Mouse (Mus musculus) left cerebral cortex, adult 8-10 months (tissue): Measurements from ENCODE around the gene Atpaf2. TPM values are rescaled to one million over a fixed set of nuclear protein-coding genes. Genes with fewer than 3 reads are reported as not detected.
A peak's percentile ranks its signal among the peaks of the same experiment; 100 is the strongest.

Experiments
- DNase-seq, 2 experiments: peaks; one replicate each; pipeline ENCODE4 v3.0.0; 2022; ENCODE audit warnings: low spot score in 2 of 2
- total RNA-seq, 4 experiments: library from RNA; stranded (reverse); gene quantifications; 2 replicates each; pipeline ENCODE4 v1.2.4; 2022

Gene Atpaf2
- total RNA-seq, 4 experiments from 2014 or later: 27.7 to 34.3 (median 30.8) TPM

DNA sequence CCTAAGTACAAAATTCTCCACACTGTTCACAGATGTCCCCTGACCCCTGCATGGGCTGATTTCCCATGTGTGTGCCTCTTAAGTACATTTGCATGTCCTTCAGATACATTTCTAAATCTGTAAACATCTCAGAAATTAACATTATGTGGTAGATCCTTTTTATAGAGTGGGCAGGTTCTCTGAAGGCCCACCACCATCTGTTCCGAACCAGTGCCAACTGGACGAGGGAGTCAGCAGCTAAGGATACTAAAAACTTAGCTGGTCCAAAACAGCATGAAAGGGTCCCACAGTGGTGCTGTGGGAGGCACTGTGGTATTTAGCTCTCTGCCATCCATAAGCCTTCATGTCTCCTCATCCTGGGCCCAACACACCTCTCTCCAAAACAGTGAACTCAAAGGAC is 21.1 kb downstream of the Atpaf2 start:
- peak; percentile 19 to 73 for DNase-seq

DNA sequence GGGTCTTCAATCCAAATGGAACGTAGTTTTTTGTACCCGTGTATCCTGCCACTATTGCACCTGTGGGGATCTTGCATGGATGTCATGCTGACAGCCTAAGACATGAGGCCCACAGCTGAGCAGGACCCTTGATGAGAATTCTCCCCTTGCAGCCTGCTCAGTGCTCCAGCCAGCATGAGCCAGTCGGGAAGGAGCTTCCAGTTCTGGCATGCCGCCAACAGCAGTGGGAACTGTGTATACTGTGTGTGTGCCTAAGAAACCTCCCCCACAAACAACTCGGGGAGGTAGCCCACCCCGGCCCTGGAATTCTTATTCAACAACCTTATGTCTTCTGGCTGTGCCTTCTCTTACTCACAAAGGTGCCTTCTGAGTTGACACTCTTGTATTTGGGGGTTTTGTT is 21.7 kb downstream of the Atpaf2 start:
- DNase-seq: no peak

DNA sequence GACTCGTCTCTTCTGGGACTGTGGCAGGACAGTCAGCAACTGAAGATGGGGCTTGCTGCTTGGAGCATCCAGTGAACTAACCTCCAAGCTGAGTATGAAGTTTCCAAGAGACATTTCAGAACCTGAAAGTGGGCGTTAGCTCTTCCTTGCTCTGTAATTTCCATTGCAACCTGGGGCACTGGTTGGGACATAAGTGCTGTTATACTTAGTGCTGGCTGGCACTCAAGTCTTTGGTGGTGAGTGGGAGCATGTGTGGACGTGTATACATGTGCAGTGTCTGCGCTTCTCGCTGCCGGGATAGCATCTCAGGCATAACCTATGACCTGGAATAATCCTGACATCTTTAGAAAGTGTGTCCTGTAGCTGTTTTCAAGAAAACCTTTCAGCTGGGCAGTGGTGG is 26.9 kb downstream of the Atpaf2 start:
- no peak for DNase-seq

DNA sequence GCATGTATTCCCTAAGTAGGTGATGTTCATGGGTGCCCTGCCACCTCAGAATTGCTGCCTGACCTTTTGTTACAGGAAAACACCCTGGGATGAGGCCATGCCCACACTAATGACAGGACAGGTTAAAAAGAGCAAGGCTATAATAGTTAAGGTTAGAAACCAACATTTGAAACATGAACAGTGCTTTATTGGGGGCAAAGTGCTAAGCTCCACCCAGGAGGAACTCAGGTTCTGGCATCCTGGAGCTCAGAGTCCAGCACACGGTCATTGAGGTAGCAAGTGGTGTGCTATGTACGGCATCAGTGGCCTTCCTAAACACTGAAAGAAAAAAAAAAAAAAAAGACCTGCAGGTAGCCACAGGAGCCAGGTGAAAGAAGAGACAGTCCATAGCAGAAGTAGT is 30.3 kb downstream of the Atpaf2 start:
- DNase-seq: no peak

DNA sequence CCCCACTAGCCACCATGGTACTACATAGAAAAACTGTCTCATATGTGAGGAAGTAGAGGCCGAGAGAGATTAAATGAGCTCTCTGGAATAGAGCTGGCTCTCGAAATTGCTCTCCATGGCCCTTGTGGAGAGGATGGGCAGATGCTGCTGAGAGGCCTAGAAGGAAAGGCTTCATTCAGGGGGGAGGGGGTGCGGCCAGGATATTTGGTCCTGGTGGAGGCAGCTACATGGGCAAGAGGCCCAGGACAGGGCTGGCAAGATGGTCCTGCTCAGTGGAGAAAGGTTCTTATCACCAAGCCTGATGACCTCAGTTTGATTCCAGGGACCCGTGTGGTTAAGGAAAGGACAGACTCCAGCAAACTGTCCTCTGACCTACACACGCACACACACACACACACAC is 32.3 kb downstream of the Atpaf2 start:
- DNase-seq: no peak

DNA sequence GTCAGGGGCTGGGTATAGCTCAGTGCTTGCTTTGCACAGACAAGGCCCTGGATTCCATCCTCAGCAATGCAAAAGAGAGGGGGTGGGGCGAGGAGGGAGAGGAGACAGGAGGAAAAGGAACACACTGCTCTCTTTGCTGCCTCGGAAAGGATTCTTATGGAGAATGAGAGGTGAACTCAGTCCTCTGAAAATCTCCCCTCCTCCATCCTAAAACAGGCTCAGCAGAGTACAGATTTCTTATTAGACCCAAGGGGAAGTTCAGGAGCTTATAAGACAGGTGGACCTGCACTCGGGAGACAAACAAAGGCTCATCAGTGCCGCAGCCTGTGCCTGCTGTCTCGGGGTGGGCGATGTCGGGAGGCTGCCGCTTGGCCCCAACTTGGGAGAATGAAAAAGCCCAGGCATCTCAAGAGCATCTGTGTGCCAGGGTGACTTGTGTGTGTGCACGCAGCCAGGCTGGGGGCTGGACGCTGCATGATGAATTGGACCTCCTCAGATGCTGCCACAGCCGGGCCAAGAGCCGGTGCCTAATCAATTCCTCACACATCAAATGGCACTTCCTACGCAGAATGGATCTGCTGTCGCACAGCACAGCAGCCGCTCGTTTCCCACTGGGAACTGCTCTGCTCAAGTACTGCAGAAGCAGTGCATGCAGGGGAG is 33.4 kb downstream of the Atpaf2 start:
- peak; percentile 60 to 84 for DNase-seq

DNA sequence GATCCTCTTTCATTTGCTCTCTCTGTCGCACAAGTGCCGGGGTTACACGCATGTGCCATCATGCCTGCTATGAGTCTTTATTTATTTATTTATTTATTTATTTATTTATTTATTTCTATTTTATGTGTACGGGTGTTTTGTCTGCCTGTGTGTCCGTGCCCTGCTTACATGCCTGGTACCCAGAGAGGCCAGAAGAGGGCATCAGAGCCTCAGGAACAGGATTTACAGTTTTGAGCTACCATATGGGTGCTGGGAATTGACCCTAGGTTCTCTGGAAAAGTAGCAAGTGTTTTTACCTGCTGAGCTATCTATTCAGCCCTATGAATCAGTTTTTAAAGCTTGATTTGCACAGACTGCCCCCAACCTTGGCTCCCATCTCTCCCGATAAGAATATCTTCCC is 34.7 kb downstream of the Atpaf2 start:
- no peak for DNase-seq

DNA sequence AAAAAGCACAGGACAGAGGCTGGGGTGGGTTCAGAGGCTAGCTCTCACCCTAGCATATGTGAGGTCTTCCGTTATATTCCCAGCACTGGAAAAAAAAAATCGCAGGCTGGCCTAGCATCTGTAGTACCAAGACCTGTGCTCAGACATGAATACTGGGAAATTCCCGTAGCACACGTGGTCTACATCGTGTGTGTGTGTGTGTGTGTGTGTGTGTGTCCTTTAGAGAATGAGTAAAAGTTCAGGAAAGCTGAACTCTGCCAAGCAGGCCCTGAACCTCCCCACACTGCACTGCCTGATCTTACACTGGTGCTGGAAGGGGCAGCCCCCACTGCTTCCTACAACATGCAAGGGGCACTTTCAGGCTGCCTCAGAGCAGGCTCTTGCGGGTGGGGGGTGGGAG is 43.8 kb downstream of the Atpaf2 start:
- no peak for DNase-seq

DNA sequence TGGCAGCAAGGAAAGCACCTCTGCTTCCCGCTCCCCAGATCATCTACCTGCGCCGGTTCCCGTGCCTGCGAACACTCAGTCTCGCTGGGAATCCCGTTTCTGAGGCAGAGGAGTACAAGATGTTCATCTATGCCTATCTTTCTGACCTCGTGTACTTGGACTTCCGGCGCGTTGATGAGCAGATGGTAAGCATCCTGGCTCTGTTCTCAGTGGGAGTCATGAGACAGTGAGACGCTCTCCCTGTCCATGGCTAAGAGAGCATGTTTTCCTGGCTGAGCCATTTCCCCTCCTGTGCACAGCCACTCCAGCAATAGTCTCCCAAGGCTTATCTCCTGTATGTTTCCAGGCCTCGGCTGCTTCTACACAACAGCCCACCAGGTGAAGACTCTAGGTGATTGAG is 47.8 kb downstream of the Atpaf2 start:
- DNase-seq: no peak

DNA sequence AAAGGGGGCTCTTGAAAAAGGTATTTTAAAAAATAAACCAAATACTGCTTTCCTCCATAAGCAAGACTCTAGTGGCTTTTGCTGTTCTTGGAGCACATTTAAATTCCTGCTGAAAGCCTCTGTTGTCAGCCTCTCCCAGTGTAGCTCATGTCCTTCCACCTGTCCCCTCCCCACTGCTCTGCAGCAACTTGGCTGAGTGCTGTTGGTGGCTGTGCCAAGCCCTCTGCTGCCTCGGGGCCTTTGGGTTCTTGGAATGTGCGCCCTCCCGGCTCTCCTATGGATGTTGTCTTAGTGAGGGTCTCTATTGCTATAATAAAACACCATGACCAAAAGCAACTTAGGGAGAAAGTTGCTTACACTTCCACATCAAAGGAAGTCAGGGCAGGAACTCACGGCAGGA is 48.8 kb downstream of the Atpaf2 start:
- no peak for DNase-seq

DNA sequence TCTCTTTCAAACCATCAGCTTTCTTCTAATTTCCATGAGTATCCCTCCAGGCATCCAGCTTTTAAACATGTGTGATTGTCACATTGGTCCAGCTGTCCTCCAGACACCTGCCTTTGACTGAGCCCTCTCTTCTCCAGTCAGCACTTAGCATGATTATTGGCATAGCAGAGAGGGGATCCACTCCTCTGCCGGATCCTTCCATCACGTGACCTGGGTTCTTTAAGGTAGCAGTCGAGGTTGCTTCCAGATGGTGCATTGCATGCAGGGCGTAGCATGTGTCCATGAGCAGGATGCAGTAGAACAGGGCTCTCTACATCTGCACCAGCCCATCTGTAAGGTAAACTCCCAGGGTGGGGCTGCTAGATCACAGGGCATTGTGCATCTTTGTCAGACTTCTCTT is 49.3 kb downstream of the Atpaf2 start:
- no peak for DNase-seq

DNA sequence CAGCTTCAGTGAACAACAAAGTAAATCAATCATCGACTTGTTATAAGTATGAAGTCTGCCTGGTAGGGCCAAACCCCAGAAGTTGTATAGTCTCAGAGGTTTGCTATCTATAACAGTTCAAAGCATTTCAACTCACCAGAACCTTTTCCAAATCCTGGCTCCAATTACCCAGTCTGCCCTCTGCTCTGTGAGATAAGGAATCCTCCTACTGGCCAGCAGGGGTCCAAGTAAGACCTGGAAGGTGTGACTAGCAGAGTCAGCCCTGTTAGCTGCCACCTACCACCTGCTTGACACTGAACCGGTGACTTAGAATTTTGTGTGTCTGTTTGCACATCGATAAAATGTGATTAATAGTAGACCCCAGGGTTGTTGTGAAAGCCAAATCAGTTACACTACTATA is 51.0 kb downstream of the Atpaf2 start:
- no peak for DNase-seq

DNA sequence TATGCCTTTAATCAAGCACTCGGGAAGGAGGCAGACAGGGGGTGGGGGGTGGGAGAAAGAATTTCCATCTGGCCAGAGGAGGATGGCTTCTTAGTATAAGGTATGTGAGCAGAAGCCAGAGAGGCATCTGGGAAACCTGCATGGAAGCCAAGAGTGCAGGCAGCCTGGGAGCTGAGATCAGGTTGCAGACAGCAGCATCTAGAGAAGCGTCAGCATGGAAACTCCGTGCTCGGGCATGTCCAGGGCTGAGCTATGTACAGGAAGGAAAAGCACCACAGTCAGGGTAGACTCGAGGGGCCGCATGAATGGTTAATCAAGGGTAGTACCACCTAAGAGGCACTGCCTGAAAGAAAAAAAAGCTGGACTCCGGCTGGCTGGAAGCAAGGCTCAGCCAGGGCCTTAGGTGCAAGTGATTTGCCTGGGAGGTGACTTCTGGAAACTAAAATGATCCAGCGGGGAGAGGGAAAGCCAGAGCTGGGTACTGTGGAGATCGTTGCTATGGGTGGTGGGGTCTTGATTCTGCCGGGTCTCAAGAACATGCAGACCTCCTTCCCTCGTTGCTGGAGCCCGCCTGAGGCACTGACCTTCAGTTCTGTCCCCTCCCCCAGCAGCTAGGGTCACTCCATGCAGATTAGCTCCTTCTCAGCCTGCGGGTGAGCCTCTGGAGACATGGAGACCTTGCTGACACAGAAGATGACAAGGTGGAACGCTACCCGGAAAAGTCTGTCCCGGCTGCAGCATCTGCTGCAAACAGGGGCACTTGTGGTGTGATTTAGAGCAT is 51.8 kb downstream of the Atpaf2 start:
- DNase-seq: no peak

DNA sequence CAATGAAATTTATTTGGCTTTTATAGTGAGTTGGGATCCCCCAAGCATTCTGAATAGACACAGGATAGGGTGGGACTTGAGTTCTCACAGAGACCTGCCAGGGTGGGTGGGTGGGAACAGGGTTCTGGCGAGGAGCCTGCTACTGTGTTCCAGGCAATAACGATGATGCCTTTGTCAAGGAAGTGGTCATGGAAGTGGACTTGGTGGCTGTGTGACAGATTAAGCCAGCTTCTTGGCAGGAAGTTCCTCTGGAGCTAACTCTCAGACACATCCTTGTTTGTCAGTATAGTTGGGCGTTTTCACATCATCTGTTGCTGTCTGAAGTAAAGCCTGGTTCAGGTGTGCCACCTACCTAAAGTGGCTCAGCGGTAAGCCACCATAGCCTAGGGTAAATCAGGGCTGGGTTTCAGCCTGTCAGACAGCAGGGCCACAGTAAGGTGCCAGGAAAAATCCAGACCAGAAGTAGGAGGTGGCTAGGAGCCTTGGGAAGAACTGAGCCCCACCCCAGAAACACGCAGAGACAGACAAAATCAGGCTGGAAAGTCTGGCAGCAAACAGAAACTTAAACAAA is 57.5 kb downstream of the Atpaf2 start:
- DNase-seq: no peak

DNA sequence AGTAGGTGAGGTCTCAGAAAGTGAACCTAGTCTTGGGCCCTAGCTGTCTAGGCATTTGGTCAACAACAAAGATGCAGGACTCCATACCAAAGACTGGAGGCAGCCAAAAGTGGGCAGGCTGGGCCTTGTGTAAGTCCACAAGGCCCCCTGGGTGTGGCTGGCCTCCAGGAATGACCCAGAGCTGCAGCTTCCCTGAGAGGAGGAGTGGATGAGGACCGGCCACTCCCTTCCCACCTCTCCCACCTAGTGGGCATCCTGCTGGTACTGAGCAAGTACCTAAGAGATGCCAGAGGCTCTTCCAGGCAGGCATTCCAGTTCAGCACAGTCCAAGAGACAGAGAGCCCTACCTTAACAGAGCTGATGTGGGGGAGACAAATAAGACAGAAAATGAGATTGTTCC is 58.3 kb downstream of the Atpaf2 start:
- no peak for DNase-seq

DNA sequence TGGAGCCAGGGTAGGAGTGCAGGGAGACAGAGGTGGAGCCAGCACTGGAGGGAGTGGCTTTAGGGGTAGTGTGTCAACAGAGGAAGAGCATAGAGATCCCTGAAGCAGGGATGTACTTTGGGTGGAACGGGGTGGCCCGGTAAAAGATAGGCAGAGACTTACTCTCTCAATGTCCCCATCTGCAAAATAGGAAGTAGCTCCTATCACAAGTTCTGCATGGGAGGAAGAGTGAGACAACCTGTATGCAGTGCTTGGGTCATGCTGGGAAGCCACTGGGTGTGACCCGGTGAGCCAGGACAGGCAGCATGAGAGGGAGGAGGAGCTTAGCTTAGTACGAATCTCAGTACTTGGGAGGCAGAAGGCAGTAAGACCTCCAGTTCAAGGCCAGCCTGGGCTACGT is 59.1 kb downstream of the Atpaf2 start:
- DNase-seq: no peak

DNA sequence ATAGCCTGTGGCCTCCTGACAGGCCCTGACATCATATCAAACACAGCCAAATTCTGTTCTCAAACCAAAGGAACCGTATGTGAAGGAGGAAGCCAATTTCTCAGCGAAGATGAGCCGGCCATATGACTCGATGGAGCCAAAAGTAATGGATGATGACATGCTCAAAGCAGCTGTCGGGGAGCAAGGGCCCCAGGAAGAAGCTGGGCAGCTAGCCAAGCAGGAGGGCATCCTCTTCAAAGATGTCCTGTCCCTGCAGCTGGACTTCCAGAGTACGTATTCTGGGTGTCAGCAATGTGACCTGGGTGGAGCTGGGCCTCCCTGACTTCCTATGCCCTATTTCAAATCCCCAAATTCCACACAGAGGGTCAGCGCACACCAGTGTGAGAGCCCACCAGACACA is 59.7 kb downstream of the Atpaf2 start:
- DNase-seq: no peak

DNA sequence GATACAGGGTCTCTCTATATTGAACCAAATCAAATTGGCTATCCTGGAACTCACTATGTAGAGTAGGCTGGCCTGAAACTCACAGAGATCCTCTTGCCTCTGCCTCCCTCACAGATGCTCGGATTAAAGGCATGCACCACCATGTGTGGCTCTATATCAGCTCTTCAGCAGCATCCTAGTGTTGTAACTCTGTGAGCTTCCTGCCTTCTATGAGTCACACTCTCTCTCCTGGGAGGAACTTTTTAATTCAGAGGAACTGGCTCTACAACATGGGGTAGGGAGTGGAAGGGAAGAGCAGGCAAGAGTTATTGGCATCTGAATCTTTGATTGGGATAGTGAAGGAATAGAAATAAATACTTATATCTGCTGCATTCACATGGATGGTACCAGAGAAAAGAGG is 61.1 kb downstream of the Atpaf2 start:
- DNase-seq: no peak

DNA sequence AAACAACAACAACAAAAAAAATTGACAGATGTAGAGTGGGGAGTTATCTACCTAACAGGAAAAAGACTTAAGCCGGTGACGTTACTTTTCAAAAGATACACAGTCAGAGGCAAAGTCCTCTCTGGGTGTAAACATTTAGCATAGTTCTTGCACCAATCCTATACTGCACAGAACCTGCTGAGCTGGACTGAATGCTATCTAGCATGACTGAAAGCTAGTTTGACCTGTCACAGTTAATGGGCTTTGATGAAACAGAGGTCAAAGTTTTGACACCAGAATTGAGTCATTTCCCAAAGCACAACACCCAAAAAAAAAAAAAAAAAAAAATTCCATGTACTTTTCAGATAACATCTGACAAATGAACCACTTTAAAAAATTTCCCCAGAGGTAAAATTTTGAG is 62.3 kb downstream of the Atpaf2 start:
- DNase-seq: no peak

DNA sequence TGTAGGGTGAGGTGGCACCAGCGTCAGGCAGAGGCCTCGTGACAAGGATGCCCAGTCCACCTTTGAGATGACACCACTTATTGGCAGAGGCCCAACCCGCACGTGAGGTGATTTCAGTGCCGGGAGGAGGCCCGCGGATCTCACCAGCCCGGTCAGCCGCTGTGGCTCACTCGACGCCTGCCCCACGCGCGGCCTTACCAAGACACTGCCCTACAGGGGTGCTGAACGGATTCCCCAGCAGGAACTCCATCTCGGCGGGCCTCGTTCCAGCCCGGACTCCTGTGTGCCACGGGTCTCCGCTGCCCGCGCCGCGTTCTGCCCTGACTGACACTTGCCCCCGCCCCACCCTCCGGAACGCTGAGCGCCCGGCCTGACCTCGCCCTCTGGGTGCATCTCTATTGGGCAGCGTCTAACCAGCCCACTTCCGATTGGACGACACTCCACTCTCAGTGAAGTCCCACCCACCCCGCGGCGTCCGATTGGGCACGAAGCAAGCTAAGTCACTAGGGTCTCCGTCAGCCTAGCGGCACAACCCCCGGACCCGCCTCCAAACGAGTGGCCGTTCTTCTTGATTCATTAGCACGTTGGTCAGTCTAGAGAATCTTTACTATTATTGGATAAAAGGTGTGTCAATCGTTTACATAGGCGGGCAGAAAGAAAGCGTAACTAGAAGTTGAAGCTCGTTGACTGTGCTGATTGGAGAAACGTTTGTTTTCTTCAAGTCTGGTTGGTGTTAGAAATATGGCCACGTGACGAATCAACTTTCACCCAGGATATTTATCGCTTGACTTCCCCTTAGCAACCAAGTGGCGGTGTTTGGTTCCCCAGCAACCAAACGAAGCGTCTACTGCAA is 65.5 kb downstream of the Atpaf2 start, which contains the start of the genes Tom1l2 and Drc3:
Gene Tom1l2, minus strand, starts transcription at position 347 of the 853 bp plus-strand sequence.
Gene Drc3, plus strand, starts transcription at position 771 of the 853 bp plus-strand sequence.
- DNase-seq: peak; percentile 96 to 100

DNA sequence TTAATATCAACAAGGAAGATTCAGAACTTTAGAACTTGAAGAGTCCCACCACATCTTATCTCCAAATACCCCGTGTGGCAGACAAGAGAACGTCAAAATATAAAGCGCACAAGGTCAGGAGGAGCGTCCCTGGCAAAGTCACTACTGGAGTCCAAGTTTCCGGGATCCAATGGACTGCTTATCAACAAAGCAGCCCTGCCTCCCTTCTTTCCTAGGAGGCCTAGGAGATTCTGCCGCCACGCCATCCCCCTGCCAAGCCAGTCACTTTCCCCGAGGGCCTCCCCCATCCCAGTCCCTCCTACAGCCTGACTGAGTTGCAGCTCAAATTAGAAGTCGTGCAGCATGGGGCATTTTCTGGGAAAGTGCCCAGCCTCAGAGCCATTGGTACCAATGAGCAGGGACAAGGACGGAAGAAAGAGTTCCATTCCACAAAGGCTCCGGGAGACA is 66.3 kb downstream of the Atpaf2 start:
- peak in 1 of 2 experiments; percentile 69 for DNase-seq

DNA sequence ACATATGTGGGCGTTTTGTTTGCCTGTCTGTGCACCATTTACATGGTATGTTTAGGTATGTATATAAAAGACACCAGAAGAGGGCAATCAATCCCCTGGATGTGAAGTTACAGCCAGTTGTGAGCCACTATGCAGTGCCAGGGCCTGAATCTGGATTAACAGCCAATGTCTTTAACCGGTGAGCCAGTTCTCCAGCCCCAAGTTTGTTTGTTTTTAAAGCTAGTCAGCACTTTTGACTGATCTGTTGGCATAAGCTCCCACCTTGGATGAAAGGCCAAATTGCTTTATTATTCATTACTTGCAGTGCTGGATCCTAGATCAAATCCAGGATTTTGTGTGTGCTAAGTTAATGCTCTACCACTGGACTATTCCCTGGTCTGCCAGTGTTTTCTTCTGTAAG is 66.9 kb downstream of the Atpaf2 start:
- DNase-seq: no peak
